Mouse (Mus musculus): Measurements from ENCODE around the gene Ephb3. TPM values are rescaled to one million over a fixed set of nuclear protein-coding genes. Genes with fewer than 3 reads are reported as not detected.

Ephb3 gene
- polyA plus RNA-seq (2015; fragmentation: Nextera tagmentation; extraction: Ambion mirVana), result 11.9 and 12.1 TPM in 2 replicates

DNA sequence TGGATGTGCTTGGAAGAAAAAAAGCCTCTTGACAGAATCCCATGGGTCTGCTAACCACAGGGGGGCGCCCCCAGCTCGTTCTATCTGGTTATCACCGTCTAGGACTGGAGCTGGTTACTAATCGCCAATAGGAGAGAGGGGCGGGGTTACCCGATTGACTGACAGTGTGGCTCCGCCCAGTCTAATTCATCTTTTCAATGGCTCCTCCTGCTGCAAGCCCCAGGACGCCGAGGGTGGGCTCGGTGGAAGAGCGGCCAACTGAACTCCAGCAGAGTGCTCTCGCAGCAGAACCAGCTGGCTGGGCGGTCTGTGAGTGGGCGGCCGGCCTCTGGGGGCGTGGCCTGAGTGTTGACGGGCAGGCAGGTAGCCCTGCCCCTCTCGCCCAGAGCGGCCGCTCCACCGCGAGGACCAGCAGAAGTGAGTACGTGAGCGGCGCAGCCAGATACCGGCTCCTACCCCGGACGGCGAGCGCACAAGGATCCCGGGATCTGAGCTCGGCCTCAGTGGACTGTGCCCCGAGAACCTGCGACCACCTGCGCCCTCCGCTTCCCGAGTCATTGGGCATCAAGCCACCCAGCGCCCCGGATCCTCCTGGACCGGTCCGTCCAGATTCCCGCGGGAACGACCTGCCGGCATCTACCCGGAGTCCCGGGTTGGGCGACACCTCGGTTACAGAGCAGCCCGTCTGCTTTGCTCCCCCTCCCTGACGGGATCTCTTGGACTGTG lies at the start of gene Ephb3:
TSS of gene Ephb3 (plus strand) at position 389 of the 726 bp plus-strand sequence.

Small RNA genes lying within 50 kb of the gene (microRNA-seq; reads per million reads assigned to microRNA genes)
- gene Mir7680, result not detected

Other genes starting within 250 kb of the Ephb3 start
- not detected in 2 replicates for gene Teddm3, start 50.8 kb upstream of the Ephb3 start, polyA plus RNA-seq (2015; fragmentation: Nextera tagmentation; extraction: Ambion mirVana)
- gene Vps8, start 218.4 kb downstream of the Ephb3 start, polyA plus RNA-seq (2015; fragmentation: Nextera tagmentation; extraction: Ambion mirVana), result 8.7 and 9.4 TPM in 2 replicates